Mouse (Mus musculus): ENCODE results near the gene Tmem19. TPM values are rescaled to one million over a fixed set of nuclear protein-coding genes. Genes with fewer than 3 reads are reported as not detected.

Gene Tmem19
- polyA plus RNA-seq, 1 experiment from 2014 or later: 35.5 TPM

DNA sequence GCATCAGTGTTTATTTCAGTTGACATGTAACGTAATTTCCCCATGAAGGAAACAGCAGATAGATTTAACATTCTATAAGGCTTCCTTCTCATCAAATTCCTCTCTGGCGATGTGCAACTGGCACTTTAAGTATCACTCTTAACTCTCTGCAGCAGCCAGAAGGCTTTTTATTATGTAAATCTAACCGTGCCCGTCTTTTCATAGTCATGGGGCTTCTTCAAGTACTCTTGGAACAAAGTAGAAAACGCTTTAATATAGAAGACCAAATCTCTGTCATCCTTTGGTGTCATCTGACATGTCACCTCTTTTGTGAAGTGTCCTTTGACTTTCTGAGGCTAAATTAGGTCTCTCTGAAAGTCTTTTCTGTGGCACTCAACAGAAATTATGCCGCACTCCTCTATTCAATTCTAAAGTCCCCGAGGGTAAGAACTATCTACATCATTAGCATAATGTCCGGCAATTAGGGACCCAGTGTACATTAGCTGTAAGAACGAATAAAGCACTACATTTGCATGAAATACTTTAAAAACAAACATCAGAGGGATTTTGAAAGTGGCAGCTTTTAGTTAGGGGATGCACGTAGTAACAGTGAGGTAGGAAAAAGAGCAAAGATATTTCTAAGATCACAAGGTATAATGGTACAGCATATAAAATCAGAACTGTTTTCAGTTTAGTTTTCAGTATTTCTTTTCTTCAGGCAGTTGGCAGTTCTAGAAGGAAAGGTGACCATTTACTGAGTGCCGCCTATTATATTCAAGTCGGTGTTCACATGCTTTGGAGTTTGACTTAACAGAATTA is 20.7 kb upstream of the Tmem19 start:
- H3K9me3 ChIP-seq (ENCODE audit: control insufficient read depth, low read length): no peaks in the 10 kb centered on the region
- H3K27ac ChIP-seq (ENCODE audit: low read depth, low read length): no peak overlapping the region
- H3K27me3 ChIP-seq (ENCODE audit: control insufficient read depth, insufficient read depth, low read length): no peaks in the 10 kb centered on the region
- H3K9ac ChIP-seq (ENCODE audit: low read depth, low read length): peak overlapping the region; percentile 80; the same call in 1 of the 2 replicates
- peaks cover 16% of the 10 kb centered on the region for H3K4me1 ChIP-seq (ENCODE audit: control insufficient read depth, insufficient read depth, low read length)
- no peaks in the 10 kb centered on the region for H3K36me3 ChIP-seq (ENCODE audit: control insufficient read depth, insufficient read depth, low read length)
- ATAC-seq (ENCODE audit: low FRiP score, low TSS enrichment): no peak
- peak overlapping the region; percentile 95 for H3K4me3 ChIP-seq (ENCODE audit: low read length)
- peak overlapping the region; percentile 55 for H3K4me2 ChIP-seq (replicated peaks; ENCODE audit: low read depth, low read length)
- 43% methylated on average over 12 of the region's 12 CpGs for WGBS

DNA sequence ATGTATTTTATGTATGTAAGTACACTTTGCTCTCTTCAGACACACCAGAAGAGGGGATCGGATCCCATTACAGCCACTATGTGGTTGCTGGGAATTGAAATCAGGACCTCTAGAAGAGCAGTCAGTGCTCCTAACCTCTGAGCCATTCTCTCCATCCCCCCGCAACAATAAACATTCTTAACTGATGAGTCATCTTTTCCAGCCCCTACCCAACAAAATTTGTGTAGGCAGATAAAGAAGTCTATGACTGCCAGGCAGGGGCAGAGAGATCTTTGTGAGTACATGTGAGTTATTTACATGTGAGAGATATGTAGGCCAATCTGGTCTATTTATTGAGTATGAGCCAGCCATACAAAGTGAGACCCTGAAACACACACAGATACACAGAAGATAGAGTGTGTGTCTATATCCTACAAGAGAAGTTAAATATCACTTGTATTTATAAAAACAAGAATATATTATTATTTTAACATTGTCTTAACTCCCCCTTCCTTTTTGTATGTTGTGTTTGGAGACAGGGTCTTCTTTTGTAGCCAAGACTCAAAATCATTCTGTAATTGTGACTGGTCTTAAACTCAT is 19.3 kb upstream of the Tmem19 start:
- no peak overlapping the region for H3K27ac ChIP-seq (ENCODE audit: low read depth, low read length)
- H3K36me3 ChIP-seq (ENCODE audit: control insufficient read depth, insufficient read depth, low read length): no peaks in the 10 kb centered on the region
- H3K9me3 ChIP-seq (ENCODE audit: control insufficient read depth, low read length): no peaks in the 10 kb centered on the region
- H3K9ac ChIP-seq (ENCODE audit: low read depth, low read length): no peak overlapping the region
- H3K4me1 ChIP-seq (ENCODE audit: control insufficient read depth, insufficient read depth, low read length): peaks cover 11% of the 10 kb centered on the region
- ATAC-seq (ENCODE audit: low FRiP score, low TSS enrichment): no peak
- no peak overlapping the region for H3K4me3 ChIP-seq (ENCODE audit: low read length)
- no peak overlapping the region for H3K4me2 ChIP-seq (replicated peaks; ENCODE audit: low read depth, low read length)
- 95% methylated on average over 2 of the region's 2 CpGs for WGBS
- H3K27me3 ChIP-seq (ENCODE audit: control insufficient read depth, insufficient read depth, low read length): no peaks in the 10 kb centered on the region

DNA sequence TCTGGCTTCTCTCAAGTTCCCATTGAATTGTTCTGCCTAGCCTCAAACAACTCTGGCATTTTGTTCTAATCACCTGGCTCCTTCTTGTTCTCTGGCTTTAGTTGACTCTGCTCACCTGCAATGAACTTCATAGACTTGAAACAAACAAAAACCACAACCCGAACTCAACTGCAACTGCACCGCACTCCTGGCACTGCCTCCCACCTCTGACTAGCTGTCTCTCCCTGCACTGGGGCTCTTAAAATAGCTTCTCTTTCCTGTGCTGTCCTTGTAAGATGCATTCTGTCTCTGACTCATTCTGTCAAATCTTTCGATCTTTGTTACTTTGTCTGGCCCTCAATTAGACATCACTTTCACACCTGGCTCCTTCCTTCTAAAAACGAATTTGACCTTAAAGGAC is 850 bp upstream of the Tmem19 start:
- WGBS: 81% methylated on average over 4 of the region's 4 CpGs

GRCm38 (mm10) chr10:115362623-115362964 is 293 bp upstream of the Tmem19 start:
- 0 out of 2 replicates have a peak, but pooled peaks cover 6% of the 10 kb centered on the region for H3K4me1 ChIP-seq (ENCODE audit: control insufficient read depth, insufficient read depth, low read length)
- peak overlapping the region; percentile 75 for H3K4me2 ChIP-seq (replicated peaks; ENCODE audit: low read depth, low read length)
- no peaks in the 10 kb centered on the region for H3K36me3 ChIP-seq (ENCODE audit: control insufficient read depth, insufficient read depth, low read length)
- H3K9me3 ChIP-seq (ENCODE audit: control insufficient read depth, low read length): no peaks in the 10 kb centered on the region
- no peaks in the 10 kb centered on the region for H3K27me3 ChIP-seq (ENCODE audit: control insufficient read depth, insufficient read depth, low read length)
- peak overlapping the region; percentile 66 for H3K9ac ChIP-seq (ENCODE audit: low read depth, low read length)
- WGBS: 10% methylated on average over 9 of the region's 9 CpGs
- H3K4me3 ChIP-seq (ENCODE audit: low read length): peak overlapping the region; percentile 59
- peak; percentile 10; the same call in 1 of the 2 replicates for ATAC-seq (ENCODE audit: low FRiP score, low TSS enrichment)
- peak overlapping the region; percentile 89 for H3K27ac ChIP-seq (ENCODE audit: low read depth, low read length)

More for the DNA sequence above, 850 bp upstream of the Tmem19 start:
- peak overlapping the region; percentile 75 for H3K4me2 ChIP-seq (replicated peaks; ENCODE audit: low read depth, low read length)
- H3K4me1 ChIP-seq (ENCODE audit: control insufficient read depth, insufficient read depth, low read length): 0 out of 2 replicates have a peak, but pooled peaks cover 6% of the 10 kb centered on the region
- H3K27ac ChIP-seq (ENCODE audit: low read depth, low read length): peak overlapping the region; percentile 89; the same call in 1 of the 2 replicates
- H3K36me3 ChIP-seq (ENCODE audit: control insufficient read depth, insufficient read depth, low read length): no peaks in the 10 kb centered on the region
- no peaks in the 10 kb centered on the region for H3K27me3 ChIP-seq (ENCODE audit: control insufficient read depth, insufficient read depth, low read length)
- no peak overlapping the region for H3K9ac ChIP-seq (ENCODE audit: low read depth, low read length)
- peak overlapping the region; percentile 59 for H3K4me3 ChIP-seq (ENCODE audit: low read length)
- H3K9me3 ChIP-seq (ENCODE audit: control insufficient read depth, low read length): no peaks in the 10 kb centered on the region
- ATAC-seq (ENCODE audit: low FRiP score, low TSS enrichment): no peak

DNA sequence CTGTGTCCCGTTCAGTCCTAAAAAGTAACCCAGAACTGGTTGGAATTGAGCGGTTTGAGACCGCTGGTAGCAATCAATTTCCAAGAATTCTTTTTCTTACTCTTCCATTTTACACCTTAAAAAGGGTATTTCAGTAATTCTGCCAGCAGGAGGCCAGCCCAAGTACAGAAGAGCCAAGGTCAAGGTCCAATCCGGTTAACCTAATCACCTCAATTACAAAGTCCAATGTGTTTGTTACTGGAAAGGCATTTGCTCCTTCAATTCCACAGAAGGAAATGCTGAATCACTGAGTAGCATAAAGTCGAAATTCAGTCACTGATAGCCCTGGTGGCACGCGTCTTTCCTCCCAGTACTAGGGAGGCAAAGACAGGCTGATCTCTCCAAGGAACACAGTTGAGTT is 3.2 kb downstream of the Tmem19 start:
- no peaks in the 10 kb centered on the region for H3K27me3 ChIP-seq (ENCODE audit: control insufficient read depth, insufficient read depth, low read length)
- H3K9me3 ChIP-seq (ENCODE audit: control insufficient read depth, low read length): no peaks in the 10 kb centered on the region
- 91% methylated on average over 7 of the region's 7 CpGs for WGBS
- no peak overlapping the region for H3K27ac ChIP-seq (ENCODE audit: low read depth, low read length)
- H3K9ac ChIP-seq (ENCODE audit: low read depth, low read length): no peak overlapping the region
- H3K4me2 ChIP-seq (replicated peaks; ENCODE audit: low read depth, low read length): no peak overlapping the region
- no peak for ATAC-seq (ENCODE audit: low FRiP score, low TSS enrichment)
- H3K36me3 ChIP-seq (ENCODE audit: control insufficient read depth, insufficient read depth, low read length): no peaks in the 10 kb centered on the region; the same call in 1 of the 2 replicates
- no peak overlapping the region for H3K4me3 ChIP-seq (ENCODE audit: low read length)
- 0 out of 2 replicates have a peak, but pooled peaks cover 6% of the 10 kb centered on the region for H3K4me1 ChIP-seq (ENCODE audit: control insufficient read depth, insufficient read depth, low read length)

- 90% methylated on average over 17 of the region's 17 CpGs for WGBS
- no peaks in the 10 kb centered on the region for H3K9me3 ChIP-seq (ENCODE audit: control insufficient read depth, low read length)
- no peak overlapping the region for H3K4me3 ChIP-seq (ENCODE audit: low read length)
These were observed 3.9 kb downstream of the Tmem19 start for GRCm38 (mm10) chr10:115358216-115358919.

GRCm38 (mm10) chr10:115356106-115356505 is 6.2 kb downstream of the Tmem19 start:
- Histone ChIP-seq H3K36me3 (ENCODE audit: control insufficient read depth, insufficient read depth, low read length) (no peaks in the 10 kb centered on the region; the same call in 1 of the 2 replicates), H3K4me3 (ENCODE audit: low read length) (no peak overlapping the region), H3K9ac (ENCODE audit: low read depth, low read length) (no peak overlapping the region), H3K4me1 (ENCODE audit: control insufficient read depth, insufficient read depth, low read length) (no peaks in the 10 kb centered on the region), H3K9me3 (ENCODE audit: control insufficient read depth, low read length) (no peaks in the 10 kb centered on the region), H3K27ac (ENCODE audit: low read depth, low read length) (no peak overlapping the region), H3K4me2 (replicated peaks; ENCODE audit: low read depth, low read length) (no peak overlapping the region), H3K27me3 (ENCODE audit: control insufficient read depth, insufficient read depth, low read length) (no peaks in the 10 kb centered on the region)
- ATAC-seq (ENCODE audit: low FRiP score, low TSS enrichment): no peak
- WGBS: 92% methylated on average over 5 of the region's 7 CpGs

More at GRCm38 (mm10) chr10:115358216-115358919, 3.9 kb downstream of the Tmem19 start:
- H3K27me3 ChIP-seq (ENCODE audit: control insufficient read depth, insufficient read depth, low read length): no peaks in the 10 kb centered on the region
- H3K4me2 ChIP-seq (replicated peaks; ENCODE audit: low read depth, low read length): no peak overlapping the region
- 0 out of 2 replicates have a peak, but pooled peaks cover 6% of the 10 kb centered on the region for H3K4me1 ChIP-seq (ENCODE audit: control insufficient read depth, insufficient read depth, low read length)
- no peak overlapping the region for H3K27ac ChIP-seq (ENCODE audit: low read depth, low read length)
- ATAC-seq (ENCODE audit: low FRiP score, low TSS enrichment): no peak
- H3K36me3 ChIP-seq (ENCODE audit: control insufficient read depth, insufficient read depth, low read length): no peaks in the 10 kb centered on the region; the same call in 1 of the 2 replicates
- H3K9ac ChIP-seq (ENCODE audit: low read depth, low read length): no peak overlapping the region

GRCm38 (mm10) chr10:115355016-115355415 is 7.3 kb downstream of the Tmem19 start:
- no peak overlapping the region for H3K27ac ChIP-seq (ENCODE audit: low read depth, low read length)
- no peaks in the 10 kb centered on the region; the same call in 1 of the 2 replicates for H3K36me3 ChIP-seq (ENCODE audit: control insufficient read depth, insufficient read depth, low read length)
- H3K4me3 ChIP-seq (ENCODE audit: low read length): no peak overlapping the region
- H3K9ac ChIP-seq (ENCODE audit: low read depth, low read length): no peak overlapping the region
- no peaks in the 10 kb centered on the region for H3K9me3 ChIP-seq (ENCODE audit: control insufficient read depth, low read length)
- ATAC-seq (ENCODE audit: low FRiP score, low TSS enrichment): no peak
- no peaks in the 10 kb centered on the region for H3K27me3 ChIP-seq (ENCODE audit: control insufficient read depth, insufficient read depth, low read length)
- no peak overlapping the region for H3K4me2 ChIP-seq (replicated peaks; ENCODE audit: low read depth, low read length)
- WGBS: 88% methylated on average over 6 of the region's 6 CpGs
- no peaks in the 10 kb centered on the region for H3K4me1 ChIP-seq (ENCODE audit: control insufficient read depth, insufficient read depth, low read length)
